Mouse (Mus musculus) hindbrain, embryonic 14.5 days (tissue): ENCODE measurements around the gene Chrm3. TPM values are rescaled to one million over a fixed set of nuclear protein-coding genes. Genes with fewer than 3 reads are reported as not detected.

Experiments used
- ATAC-seq: fragments of 200-750 bp; cut with Nextera tagmentation; 2 replicates; pipeline ENCODE4 v1.8.0; 2017; ENCODE audit warnings: moderate number of reproducible peaks, mild to moderate bottlenecking, moderate TSS enrichment, moderate library complexity; ENCODE audit not compliant: low FRiP score
- DNase-seq: peaks from one replicate; pipeline ENCODE4 v3.0.0-alpha.2; 2015; ENCODE audit warnings: low spot score
- H3K27ac ChIP-seq: fragments of 300-500 bp; sonication (generic); 2 replicates; pipeline ENCODE4 v1.5.1; 2014; ENCODE audit warnings: mild to moderate bottlenecking, moderate library complexity
- H3K27me3 ChIP-seq: fragments of 300-500 bp; sonication (generic); 2 replicates; pipeline ENCODE4 v1.6.1; 2014; ENCODE audit warnings: mild to moderate bottlenecking, low read length, mixed read lengths; ENCODE audit not compliant: control insufficient read depth, insufficient read depth
- H3K36me3 ChIP-seq: fragments of 300-500 bp; sonication (generic); replicated peaks from 2 replicates; pipeline ENCODE4 v1.6.1; 2014; ENCODE audit not compliant: control insufficient read depth, insufficient read depth
- H3K4me1 ChIP-seq: fragments of 300-500 bp; sonication (generic); replicated peaks from 2 replicates; pipeline ENCODE4 v1.6.1; 2014; ENCODE audit warnings: antibody characterized with exemption, low read length, mixed read lengths; ENCODE audit not compliant: control insufficient read depth, insufficient read depth
- H3K4me2 ChIP-seq: fragments of 300-500 bp; sonication (generic); replicated peaks from 2 replicates; pipeline ENCODE4 v1.6.1; 2014; ENCODE audit warnings: mild to moderate bottlenecking, moderate library complexity
- H3K4me3 ChIP-seq: fragments of 300-500 bp; sonication (generic); replicated peaks from 2 replicates; pipeline ENCODE4 v1.5.1; 2014; ENCODE audit warnings: mild to moderate bottlenecking, low read length
- H3K9ac ChIP-seq: fragments of 300-500 bp; sonication (generic); 2 replicates; pipeline ENCODE4 v1.6.1; 2014
- H3K9me3 ChIP-seq: fragments of 300-500 bp; sonication (generic); 2 replicates; pipeline ENCODE4 v1.6.1; 2016; ENCODE audit warnings: low read length; ENCODE audit not compliant: control insufficient read depth
- WGBS: fragments of 180-500 bp; shearing (Covaris S2); extraction: QIAGEN DNeasy Blood & Tissue Kit; methylation state at CpG from one replicate; pipeline ENCODE4 v1.1.7; 2014; 5-methylcytosine and 5-hydroxymethylcytosine counted together
- polyA plus RNA-seq: library from polyadenylated mRNA; unstranded; fragments of >200 nt; fragmentation: Nextera tagmentation; extraction: Ambion mirVana; gene quantifications from 2 replicates; pipeline ENCODE4 v1.2.1, GENCODE M21; 2014

Chrm3 gene
- polyA plus RNA-seq, 1 experiment from 2014 or later: 3.8 TPM

DNA sequence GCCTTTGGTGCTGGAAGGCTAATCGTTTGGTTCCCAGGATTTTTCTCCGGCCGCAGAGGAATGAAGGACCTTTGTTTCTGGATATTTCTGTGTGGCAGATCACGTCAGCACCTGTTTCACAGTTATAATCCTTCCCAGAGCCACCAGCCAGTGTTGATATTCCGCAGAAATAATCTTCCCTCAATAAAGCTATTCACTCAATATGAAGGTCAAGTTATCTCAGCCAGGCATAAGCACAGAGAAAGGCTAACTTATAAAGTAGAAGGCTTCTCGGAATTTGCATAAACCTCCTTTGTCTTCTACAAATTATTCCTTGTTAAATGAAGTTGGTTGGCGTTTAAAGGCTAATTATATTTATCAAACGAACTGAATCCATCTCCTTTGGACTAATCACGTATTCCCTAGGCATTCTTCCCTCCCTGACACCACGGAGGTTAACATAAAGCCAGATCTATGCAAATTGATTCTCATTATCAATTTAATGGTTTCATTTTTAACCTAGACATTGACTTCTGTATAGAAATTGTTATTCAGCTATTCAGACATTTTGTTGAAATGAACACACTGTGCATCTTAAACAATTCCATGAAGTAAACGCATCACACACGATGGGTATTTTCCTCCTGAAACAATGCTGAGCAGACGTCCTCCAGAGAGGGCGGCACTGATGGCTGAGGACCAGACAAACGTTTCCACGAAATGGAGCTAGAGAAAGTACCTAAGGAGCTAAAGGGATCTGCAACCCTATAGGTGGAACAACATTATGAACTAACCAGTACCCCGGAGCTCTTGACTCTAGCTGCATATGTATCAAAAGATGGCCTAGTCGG, 326.9 kb downstream of the Chrm3 start:
- Histone ChIP-seq H3K9ac (no peak overlapping the region), H3K4me3 (no peak overlapping the region), H3K4me1 (peaks cover 7% of the 10 kb centered on the region), H3K9me3 (no peaks in the 10 kb centered on the region), H3K4me2 (no peak overlapping the region), H3K27ac (no peak overlapping the region), H3K36me3 (no peaks in the 10 kb centered on the region), H3K27me3 (no peaks in the 10 kb centered on the region)
- DNase-seq (no peak), ATAC-seq (peak; percentile 48; the same call in 1 of the 2 replicates)
- 44% methylated on average over 17 of the region's 18 CpGs for WGBS

DNA sequence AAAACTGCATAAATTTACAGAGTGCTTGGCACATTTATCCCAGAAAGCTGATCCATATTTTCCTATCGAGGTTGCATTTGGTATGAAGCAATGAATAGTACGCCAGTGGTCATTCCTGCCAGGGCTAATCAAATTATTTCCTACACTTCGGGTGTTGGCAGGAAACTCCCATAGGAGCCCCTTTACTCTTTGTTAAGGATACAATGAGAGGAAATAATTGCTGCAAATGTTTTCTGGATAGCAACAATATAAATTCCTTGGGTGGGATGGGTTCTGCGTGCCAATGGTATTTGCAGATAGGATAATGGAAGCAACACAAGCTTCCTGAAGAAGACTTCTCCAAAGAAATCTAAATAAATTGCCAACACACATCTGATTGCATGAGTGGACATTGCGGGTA, 329.1 kb downstream of the Chrm3 start:
- Histone ChIP-seq H3K27me3 (no peaks in the 10 kb centered on the region), H3K9ac (no peak overlapping the region), H3K36me3 (no peaks in the 10 kb centered on the region), H3K27ac (no peak overlapping the region), H3K4me1 (peaks cover 7% of the 10 kb centered on the region), H3K4me2 (no peak overlapping the region), H3K9me3 (no peaks in the 10 kb centered on the region), H3K4me3 (no peak overlapping the region)
- ATAC-seq (no peak), DNase-seq (no peak)
- 65% methylated on average over 5 of the region's 5 CpGs for WGBS

- WGBS: 87% methylated on average over 6 of the region's 6 CpGs
- Histone ChIP-seq H3K9ac (no peak overlapping the region), H3K36me3 (no peaks in the 10 kb centered on the region), H3K27me3 (no peaks in the 10 kb centered on the region), H3K4me1 (peaks cover 7% of the 10 kb centered on the region), H3K9me3 (no peaks in the 10 kb centered on the region), H3K4me3 (no peak overlapping the region), H3K27ac (no peak overlapping the region), H3K4me2 (no peak overlapping the region)
- DNase-seq (no peak), ATAC-seq (no peak)
Observed at GRCm38 (mm10) chr13:10029944-10030343, 330.7 kb downstream of the Chrm3 start.

DNA sequence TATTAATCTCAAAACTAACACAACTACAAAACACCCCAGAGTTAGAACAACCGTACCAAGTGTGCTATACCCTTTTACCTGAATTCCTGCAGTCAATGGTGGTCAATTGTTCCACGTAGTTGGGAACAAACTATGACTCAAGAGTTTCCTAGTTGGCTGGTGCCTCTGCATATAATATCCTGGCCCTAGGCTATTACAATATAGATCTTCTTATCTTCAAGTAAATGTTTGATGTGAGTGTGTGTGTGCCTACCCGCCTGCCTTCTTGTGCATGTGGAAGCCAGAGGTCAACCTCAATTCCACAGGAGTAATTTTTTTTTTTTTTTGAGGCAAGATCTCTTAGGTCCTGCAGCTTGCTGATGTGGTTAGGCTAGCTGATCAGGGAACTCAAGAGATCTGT, 335.5 kb downstream of the Chrm3 start:
- H3K4me3 ChIP-seq: no peak overlapping the region
- H3K27me3 ChIP-seq: no peaks in the 10 kb centered on the region
- H3K27ac ChIP-seq: no peak overlapping the region
- DNase-seq (no peak), ATAC-seq (no peak)
- no peak overlapping the region for H3K4me2 ChIP-seq
- WGBS: 90% methylated on average over 3 of the region's 3 CpGs
- H3K9me3 ChIP-seq: no peaks in the 10 kb centered on the region
- no peak overlapping the region for H3K9ac ChIP-seq
- H3K36me3 ChIP-seq: no peaks in the 10 kb centered on the region
- no peaks in the 10 kb centered on the region for H3K4me1 ChIP-seq

GRCm38 (mm10) chr13:10023112-10023511, 337.5 kb downstream of the Chrm3 start:
- 64% methylated on average over 2 of the region's 2 CpGs for WGBS

DNA sequence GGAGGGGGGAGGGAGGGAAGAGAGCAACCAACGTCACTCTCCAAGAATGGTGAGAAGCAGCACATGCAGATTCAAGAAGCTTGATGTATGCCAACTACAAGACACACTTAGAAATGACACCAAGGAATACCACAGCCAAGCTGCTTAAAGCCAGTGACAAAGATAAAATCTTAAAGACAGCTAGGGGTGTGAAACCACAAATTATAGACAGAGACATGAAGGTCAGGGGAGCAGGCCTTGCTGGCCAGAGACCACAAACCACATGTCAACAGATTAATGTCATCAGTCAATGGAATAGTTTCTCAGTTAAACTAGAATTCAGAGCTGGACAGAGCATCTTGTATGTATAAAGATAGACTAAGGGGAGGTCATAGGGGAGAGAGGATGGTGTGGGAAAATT, 341.4 kb downstream of the Chrm3 start:
- DNase-seq (no peak), ATAC-seq (no peak)
- no peaks in the 10 kb centered on the region for H3K4me1 ChIP-seq
- 48% methylated on average over 1 of the region's 1 CpGs for WGBS
- no peak overlapping the region for H3K27ac ChIP-seq
- H3K9ac ChIP-seq: no peak overlapping the region
- H3K36me3 ChIP-seq: no peaks in the 10 kb centered on the region
- H3K27me3 ChIP-seq: no peaks in the 10 kb centered on the region
- H3K4me2 ChIP-seq: no peak overlapping the region
- H3K4me3 ChIP-seq: no peak overlapping the region
- H3K9me3 ChIP-seq: no peaks in the 10 kb centered on the region

More at GRCm38 (mm10) chr13:10023112-10023511, 337.5 kb downstream of the Chrm3 start:
- no peak overlapping the region for H3K9ac ChIP-seq
- H3K4me3 ChIP-seq: no peak overlapping the region
- DNase-seq: no peak
- no peaks in the 10 kb centered on the region for H3K4me1 ChIP-seq
- no peaks in the 10 kb centered on the region for H3K27me3 ChIP-seq
- no peak overlapping the region for H3K4me2 ChIP-seq
- ATAC-seq: peak; percentile 57; the same call in 1 of the 2 replicates
- no peaks in the 10 kb centered on the region for H3K36me3 ChIP-seq
- no peak overlapping the region for H3K27ac ChIP-seq
- no peaks in the 10 kb centered on the region for H3K9me3 ChIP-seq

DNA sequence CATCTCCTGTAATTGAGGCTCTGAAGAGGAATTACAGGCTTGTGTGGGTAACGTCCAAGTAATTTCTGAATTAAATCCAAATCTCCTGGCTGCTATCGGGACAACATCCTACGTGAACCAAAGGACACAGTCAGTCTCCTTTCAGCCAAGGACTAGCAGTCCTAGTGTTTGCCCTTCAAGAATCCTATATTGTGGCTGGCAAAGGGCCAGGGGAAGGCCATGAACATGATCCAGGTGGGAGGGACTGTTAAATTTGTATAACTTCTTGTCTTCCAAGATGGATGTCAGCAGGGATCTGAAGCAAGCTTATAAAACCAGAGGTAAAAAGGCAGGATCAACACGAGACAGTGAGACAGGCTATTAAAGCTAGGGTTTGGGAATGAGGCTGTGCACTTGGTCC, 357.7 kb downstream of the Chrm3 start:
- 71% methylated on average over 4 of the region's 4 CpGs for WGBS

GRCm38 (mm10) chr13:9997664-9998328, 362.9 kb downstream of the Chrm3 start:
- Histone ChIP-seq H3K9me3 (no peaks in the 10 kb centered on the region), H3K27ac (peak overlapping the region; percentile 32; the same call in 1 of the 2 replicates), H3K4me1 (no peaks in the 10 kb centered on the region), H3K36me3 (no peaks in the 10 kb centered on the region), H3K4me3 (no peak overlapping the region), H3K4me2 (no peak overlapping the region), H3K9ac (no peak overlapping the region), H3K27me3 (no peaks in the 10 kb centered on the region)
- WGBS: 85% methylated on average over 2 of the region's 2 CpGs
- ATAC-seq: no peak
- DNase-seq: no peak

More for the DNA sequence above, 357.7 kb downstream of the Chrm3 start:
- no peaks in the 10 kb centered on the region for H3K9me3 ChIP-seq
- H3K27me3 ChIP-seq: no peaks in the 10 kb centered on the region
- H3K36me3 ChIP-seq: no peaks in the 10 kb centered on the region
- no peak overlapping the region for H3K9ac ChIP-seq
- ATAC-seq (no peak), DNase-seq (no peak)
- H3K4me1 ChIP-seq: no peaks in the 10 kb centered on the region
- H3K4me3 ChIP-seq: no peak overlapping the region
- H3K27ac ChIP-seq: no peak overlapping the region
- H3K4me2 ChIP-seq: no peak overlapping the region

- Histone ChIP-seq H3K4me3 (no peak overlapping the region), H3K36me3 (no peaks in the 10 kb centered on the region), H3K27ac (no peak overlapping the region), H3K4me2 (no peak overlapping the region), H3K4me1 (no peaks in the 10 kb centered on the region), H3K27me3 (no peaks in the 10 kb centered on the region), H3K9me3 (no peaks in the 10 kb centered on the region), H3K9ac (no peak overlapping the region)
- WGBS: 96% methylated on average over 1 of the region's 1 CpGs
- DNase-seq: no peak
- no peak for ATAC-seq
Observed at GRCm38 (mm10) chr13:9995852-9996251, 364.8 kb downstream of the Chrm3 start.
